Mouse (Mus musculus): ENCODE measurements at regions not wholly inside any gene's neighbourhood (a gene's known extent, or its start where the extent isn't known, plus 50 kb on each side); places are given as distances from the start of the nearest gene placed in this dataset.

DNA sequence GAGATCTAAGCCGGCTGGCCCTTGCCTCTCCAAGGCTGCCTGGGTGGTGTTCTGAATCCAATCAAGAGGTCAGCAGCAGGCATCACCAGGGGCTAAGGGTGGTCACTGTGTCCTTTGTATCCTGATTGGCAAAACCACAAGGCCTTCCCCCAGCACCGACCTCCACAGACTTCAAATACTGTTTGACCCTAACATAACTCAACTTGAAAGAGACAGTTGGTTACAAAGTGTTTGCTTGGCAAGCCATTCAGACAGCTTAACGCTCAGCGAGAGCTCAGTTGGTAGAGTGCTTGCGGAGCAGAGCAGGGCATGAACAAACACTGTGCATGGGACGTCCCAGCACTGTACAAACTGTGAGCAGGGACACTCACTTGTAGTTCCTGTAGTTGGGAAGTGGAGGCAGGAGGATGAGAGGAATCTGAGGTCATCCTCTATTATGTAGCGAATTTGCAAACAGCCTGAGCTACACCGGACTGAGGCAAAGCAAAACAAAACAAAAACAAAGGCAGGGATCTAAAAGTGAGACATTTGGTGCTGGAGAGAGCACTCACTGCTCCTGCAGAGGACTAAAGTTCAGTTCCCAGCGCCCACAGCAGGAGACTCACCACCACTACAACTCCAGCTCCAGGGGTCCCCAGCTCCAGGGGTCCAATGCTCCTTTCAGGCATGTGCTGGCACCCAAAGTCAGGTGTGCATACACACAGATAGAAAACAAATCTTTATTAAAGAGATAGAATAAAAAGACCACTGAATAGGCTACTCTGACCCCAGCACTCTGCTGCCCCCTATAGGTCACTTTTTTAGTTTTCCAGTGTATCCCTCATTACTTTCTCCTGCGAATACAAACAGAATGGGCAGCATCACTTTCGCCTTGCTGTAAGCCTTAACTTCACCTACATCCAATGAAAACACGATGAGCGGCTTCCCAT lies 273.5 kb downstream of the Prex1 start:
- DNase-seq (ENCODE audit: low read depth, low spot score), result no peak

DNA sequence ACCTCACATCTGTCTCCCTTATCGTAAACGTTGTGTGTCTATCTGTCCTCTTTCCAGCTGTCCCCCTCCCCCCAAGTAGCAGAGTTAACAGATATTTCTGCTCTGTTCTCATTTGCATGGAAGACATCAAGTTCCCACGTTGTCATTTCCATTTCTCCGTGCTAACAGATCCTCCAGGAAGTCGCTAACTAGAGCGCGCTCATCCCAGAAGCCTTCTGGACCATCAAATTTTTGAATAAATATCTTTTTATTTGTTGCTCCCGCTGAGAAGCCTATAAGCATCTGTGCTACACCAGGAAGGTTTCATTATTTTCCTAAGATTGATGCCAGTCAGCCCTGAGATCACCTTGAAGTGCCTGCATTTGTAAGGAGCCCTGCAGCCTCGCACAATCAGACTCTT lies 275.4 kb downstream of the Prex1 start:
- no peak for DNase-seq (ENCODE audit: low read depth, low spot score)

DNA sequence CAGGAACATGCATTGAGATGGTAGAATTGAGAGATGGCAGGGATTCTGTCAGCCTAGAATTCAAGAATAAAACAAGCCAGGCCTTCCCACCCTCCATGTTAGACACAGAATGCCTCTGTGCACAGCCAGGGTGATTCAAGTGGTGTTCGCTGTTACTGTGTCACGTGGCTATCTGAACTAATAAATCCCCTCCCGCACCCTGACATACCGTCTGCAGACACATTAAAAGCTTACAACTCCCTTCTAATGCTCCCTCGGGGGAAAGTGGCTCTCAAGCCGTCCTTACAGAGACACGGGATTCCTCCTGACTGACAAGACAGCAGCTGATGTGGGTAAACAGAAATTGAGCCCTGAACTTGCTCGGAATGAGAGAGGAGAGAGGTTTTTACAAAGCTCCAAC lies 279.1 kb downstream of the Prex1 start:
- DNase-seq (ENCODE audit: low read depth, low spot score), result no peak

DNA sequence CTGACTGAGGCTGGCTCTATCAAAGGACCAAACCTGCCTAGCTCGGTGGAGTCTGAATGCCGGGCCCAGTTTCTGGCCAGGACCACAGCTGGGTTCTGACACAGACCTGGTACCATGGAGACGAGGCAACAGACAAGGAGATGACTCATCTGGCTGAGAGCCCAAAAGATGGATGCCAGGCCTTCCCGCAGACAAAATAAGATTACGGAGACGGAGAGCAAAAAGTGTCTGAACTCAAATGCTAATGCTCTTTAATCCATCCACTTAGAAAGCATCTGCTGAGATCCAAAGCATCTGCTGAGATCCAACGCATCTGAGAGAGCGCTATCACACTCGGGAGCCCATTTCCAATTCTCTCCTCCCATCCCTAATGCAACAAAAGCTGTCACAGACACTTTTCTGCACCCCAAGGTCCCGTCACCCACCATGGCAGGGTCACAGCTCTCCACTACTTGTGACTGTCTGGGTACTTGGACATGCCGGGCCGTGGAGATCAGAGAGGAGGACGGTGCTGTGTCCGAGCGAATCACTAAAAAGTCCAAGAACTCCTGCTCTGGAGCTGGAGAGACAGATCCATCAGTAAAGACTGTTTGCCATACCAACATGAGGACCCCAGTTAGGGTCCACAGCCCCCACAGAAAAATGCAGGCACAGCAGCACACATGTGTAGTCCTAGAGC lies 278.3 kb upstream of the Sulf2 start:
- peak; percentile 59 for DNase-seq (ENCODE audit: low read depth, low spot score)

DNA sequence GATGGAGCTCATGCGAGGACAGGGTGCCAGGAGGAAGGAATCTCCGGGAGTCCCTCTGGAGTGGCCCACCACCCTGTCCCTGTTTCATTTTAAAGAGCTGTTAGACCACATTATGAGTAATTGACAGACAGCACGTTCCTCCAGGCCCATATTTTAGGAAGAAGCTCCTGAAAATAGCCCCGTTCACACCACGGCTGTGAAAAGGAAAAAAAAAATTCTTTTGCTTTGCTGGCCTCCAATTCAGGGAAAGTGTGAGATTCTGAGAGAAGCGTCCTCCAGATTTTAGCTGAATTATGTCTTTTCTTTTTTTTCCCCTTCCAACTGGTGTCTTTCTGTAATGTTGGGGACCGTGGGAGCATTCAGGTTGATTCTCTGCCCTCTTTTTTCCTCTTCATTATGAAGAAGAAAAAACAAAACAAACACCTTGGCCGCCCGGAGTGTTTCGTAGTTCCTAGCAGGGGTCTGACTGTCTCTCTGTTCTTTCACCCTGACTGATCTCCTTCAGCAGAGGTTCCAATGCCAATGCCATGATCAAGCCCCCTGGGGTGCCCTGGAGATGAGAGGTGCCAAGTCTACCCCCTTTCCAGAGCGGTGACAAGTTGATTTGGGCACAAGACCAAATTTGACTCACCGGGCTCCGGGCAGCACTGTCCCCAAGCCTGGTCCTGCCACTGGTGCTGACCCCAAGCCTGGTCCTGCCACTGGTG lies 277.6 kb upstream of the Sulf2 start:
- no peak for DNase-seq (ENCODE audit: low read depth, low spot score)

DNA sequence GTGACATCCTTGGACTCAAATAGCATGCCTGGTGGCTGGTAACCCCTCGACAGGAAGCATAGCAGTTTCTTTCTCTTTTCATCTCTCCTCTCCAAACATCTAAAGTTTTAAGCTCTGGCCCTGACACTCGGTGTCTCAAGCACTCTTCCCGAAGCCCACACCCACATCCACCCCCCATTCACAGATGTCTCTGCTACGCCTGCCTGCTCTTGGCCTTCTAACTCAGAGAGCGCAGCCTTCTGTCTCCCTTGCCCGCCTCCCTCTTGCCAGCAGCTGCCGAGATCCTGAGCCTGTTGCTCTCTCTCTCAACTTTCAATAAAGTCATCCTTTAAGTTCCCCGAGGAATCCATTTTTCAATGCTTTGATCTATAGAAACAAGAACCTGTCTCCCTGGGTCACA lies 277.1 kb upstream of the Sulf2 start:
- DNase-seq (ENCODE audit: low read depth, low spot score), result no peak

DNA sequence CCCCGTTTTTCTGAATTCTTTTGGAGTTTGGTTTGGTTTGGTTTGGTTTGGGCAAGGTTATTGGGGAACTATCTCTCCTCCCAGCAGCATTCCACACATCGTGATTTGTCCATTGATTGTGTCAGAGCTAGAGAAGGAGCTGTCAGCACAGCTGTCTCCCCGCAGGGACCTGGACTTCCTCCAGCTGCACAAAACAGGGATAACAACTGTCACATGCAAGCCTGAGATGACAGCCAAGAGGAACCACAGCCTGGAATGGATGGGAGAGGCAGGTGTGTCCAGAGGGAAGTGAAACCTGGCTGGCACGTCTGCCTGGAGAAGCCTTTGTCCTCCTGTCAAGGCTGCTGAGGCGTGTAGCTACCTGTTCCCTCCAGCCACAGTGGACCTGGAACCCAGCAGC lies 274.5 kb upstream of the Sulf2 start:
- DNase-seq (ENCODE audit: low read depth, low spot score), result no peak

DNA sequence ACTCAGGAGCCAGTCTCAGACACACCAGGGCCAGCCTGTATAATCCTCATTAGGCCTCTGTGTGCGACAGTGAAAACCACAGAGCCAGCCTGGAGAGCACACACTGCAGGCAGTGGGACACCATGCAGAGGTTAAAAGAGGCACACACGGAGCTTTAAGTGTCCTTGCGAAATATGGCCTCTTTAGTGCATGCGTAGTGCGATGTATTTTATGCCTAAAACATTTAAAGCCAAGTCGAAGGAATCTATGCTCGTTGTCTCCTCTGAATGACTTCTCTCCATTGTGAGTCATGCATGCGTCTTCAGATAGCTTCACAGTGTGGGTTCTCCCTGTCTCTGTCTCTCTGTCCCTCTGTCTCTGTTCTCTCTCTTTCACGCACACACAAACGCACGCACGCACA lies 274.0 kb upstream of the Sulf2 start:
- DNase-seq (ENCODE audit: low read depth, low spot score), result no peak

DNA sequence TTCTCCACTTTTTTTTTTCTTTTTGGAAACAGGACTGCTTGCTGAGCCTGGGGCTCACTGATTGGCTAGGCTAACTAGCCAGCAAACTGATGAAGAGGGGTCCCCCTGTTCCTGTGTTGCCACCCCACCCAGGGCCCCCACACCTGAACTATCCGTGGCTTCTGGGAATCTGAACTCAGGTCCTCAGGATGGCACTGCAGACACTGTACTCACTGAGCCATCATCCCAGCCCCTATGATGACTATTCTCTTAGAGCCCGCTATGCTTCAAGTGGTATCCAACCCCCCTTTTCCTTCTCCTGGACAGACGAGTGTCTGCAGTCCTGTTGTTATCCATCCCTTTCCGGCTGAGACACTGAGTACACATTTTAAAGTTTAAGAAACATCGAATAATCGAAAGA lies 271.9 kb upstream of the Sulf2 start:
- no peak for DNase-seq (ENCODE audit: low read depth, low spot score)

DNA sequence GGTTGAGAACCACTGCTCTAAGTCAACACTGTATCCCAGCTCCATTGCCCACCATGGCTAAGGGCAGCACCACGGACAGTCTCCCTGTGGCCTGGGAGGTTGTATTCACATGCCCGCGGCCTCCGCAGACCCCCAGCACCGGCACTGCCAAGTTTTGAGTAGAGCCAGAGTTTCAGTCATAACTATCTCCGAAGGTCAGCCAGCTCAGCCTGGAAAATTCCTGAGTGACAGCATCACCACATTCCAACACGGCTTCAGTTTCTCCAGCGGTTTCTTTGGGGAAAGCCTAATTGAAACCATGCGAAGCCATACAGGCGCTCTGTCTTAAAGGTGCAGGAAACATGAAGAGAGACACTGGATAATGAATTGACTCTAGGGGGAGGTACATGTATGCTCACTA lies 271.5 kb upstream of the Sulf2 start:
- no peak for DNase-seq (ENCODE audit: low read depth, low spot score)

DNA sequence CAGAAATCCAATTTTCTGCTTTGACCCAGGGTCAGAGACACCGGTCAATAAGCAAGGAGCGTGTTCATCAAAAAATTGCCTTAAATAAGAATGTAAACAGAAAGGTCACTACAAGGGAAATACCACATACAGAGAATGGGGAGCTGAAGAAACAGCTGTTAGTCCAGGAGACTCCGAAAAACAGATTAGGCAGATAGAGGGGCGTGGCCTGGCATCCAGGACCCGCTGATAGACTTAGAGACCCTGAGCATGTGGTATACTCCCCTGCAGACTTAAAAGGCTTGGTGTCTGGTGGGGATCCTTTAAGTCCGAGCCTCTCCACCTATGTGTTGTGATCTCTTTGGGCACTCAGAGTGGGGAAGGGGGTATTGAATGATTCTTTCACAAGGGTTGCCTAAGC lies 271.0 kb upstream of the Sulf2 start:
- DNase-seq (ENCODE audit: low read depth, low spot score), result no peak

DNA sequence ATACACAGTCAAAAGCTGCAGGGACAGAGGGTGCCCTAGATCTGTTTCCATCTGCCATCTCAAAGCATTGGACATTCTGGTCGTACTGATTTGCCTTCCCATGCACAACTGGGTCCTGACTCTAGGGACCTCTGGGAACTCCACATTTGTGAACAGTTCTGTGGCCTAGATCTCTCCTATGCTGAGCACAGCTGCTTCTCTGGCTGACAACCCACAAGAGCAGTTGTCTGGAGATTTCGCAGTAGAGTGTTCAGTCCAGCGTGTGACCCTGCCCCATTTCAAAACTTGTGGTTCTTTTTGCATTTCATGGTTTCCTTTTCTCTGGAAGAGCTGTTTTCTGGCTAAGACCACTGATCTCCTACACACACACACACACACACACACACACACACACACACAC lies 269.7 kb upstream of the Sulf2 start:
- no peak for DNase-seq (ENCODE audit: low read depth, low spot score)

DNA sequence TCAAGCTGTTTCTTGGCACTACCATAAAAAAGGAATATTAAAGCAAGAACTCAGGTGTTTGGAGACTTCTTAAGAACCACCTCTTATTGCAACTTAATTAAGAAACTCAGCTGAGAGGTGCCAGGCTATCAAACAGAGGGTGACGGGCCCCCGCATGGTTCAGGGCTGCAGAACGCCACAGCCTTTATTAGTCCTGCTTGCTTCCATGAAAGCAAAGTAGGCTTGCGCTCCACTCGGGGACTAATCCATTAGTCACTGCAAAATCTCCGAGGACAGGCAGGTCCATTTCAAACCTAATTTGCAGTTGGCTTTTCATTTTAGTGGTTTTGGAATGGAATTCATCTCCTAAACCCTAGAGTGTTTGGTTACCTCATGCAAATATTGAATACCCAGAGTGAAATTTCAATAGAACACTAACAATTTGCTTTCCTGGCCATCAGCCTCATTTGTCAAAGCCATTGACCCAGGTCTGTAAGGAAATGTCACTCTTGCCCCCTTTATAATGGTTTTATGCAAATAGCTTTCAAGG lies 267.7 kb upstream of the Sulf2 start:
- DNase-seq (ENCODE audit: low read depth, low spot score), result no peak

DNA sequence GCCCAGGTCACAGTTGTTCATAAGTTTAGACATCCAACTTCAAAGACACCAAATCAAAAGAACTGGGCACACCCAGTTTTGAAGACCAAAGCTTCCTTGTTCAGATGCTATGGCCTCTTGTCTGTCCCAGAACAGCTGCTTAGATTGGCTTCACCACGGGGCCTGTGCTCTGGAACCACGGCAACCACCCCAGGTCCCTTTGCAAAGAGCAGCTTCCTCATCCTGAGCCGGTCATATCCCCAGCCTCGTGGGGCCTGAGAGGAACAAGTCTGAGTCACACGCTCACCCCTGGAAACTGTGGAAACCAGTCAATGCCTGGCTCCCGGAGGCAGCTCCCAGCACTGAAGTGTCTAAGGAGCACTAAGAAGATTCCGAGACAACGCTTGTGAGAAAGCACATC lies 264.8 kb upstream of the Sulf2 start:
- no peak for DNase-seq (ENCODE audit: low read depth, low spot score)

DNA sequence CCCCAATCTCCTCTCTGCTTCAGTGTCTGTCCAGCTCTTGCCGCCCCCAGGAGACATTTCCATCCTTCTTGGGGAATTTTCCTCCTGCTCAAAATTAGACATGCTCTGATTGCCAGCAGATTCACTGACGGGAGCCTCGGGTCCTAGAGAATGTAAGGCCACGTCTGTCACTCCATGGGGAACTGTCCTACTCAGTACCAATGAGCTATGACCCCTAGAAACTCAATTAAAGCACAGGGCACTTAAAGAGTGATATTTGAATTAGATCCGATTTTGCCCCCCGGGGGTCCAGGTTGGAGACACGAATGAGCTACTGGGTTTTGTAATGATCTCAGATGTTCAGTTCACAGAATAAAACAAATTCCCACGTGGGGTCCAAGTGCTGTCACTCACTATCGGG lies 263.8 kb upstream of the Sulf2 start:
- DNase-seq (ENCODE audit: low read depth, low spot score), result no peak

DNA sequence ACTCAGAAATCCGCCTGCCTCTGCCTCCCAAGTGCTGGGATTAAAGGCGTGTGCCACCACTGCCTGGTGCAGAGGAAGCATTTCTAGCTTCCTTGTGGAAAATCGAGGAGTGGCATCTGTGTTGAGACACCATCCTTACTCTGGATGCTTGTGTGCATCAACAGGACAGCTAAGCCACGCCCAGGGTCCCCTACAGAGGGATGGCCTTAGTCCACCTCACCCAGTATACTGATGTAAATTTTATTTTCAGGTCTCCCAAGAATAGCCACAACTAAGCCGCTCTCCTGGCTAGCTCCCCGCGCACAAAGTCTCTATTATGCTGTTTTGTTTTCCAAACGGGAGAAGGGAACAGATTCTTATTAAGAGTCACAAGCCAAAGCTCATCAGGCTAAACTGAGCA lies 262.8 kb upstream of the Sulf2 start:
- no peak for DNase-seq (ENCODE audit: low read depth, low spot score)

DNA sequence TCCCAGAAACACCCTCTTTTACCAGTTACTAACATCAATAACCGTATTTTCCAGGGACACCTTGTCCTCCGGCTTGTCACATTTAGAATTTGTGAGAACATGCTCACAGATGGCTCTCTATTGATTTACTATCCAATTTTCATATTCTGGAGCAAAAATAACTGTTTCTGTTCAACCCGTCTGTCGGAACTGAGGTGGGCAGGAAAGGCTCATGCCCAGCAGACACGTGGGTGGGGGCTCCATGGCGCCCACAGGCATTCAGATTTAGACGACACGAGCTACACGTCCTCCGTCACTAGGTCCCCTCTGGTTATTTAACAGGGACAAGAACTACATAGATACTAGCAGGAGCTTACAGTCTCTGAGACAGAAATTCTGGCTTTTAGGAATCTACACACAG lies 262.2 kb upstream of the Sulf2 start:
- no peak for DNase-seq (ENCODE audit: low read depth, low spot score)

DNA sequence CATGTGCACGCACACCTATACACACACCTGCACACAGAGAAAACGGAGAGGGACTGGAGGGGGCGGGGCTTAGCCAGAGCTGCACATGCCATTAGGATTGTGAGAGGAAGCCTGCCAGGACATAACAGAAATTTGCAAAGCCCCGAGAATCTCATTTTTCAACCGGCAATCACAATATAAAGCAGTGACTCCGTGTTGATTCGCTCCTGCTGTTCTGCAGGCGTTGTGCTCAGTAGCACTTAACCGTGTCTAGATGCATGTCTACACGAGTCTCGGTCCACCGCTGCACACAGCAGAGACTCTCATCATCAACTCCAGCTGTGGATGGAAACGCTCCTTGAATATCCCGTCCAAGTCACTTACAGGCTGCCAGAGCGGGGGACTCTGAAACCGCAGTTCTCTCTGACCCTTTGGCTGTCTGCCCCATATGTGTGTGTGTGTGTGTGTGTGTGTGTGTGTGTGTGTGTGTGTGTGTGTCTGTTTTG lies 260.1 kb upstream of the Sulf2 start:
- no peak for DNase-seq (ENCODE audit: low read depth, low spot score)

DNA sequence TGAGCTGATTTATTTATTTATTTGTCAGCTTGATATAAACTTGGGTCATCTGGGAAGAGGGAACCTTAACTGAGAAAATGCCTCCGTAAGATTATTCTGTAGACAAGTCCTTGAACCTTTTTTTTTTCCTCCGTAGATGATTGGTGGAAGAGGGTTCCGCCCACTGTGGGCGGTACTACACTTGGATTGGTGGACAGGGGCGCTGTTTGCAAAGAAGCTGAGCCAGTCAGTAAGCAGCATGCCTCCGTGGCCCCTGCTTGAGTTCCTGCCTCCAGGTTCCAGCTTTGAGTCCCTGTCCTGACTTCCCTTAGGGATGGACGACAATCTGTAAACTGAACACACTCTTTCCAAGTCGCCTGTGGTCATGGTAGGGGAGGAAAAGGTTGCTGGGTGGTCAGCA lies 259.4 kb upstream of the Sulf2 start:
- no peak for DNase-seq (ENCODE audit: low read depth, low spot score)

DNA sequence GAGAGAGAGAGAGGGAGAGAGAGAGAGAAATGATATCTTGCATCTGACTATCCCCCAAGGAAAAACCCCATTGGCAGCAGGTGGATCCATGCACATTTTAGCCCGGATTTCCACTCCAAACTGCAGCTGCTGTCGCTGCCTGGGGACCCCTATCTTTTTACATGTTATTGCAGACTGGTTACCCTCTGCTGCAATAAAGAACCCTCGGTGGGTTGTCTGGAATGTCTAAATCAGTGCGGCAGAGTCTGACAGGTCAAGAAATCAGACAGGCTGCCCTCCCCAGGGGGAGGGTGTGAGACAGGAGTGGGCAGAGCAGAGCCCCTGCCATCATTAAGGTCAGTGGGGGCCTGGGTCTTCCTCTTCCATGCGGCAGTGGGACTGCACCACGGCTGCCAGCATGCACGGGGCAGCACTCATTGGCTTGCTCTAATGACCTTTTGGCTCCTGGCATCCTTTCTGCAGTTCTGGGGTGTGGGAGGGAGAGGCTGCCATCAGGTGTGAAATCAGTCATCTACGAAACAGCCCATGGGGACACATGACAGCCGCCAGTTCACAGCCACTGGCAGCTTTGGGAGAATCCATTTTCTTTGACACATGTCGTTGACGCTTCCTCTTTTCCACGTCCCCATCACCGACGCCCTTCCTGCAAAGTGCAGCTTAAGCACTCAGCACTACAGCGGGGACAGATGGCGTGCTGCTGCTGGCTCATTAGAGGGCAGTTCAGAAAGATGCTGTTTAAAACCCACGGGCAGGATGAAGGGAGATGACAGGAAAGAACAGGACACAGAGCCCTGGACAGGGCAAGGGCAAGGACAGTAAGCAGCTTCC lies 256.8 kb upstream of the Sulf2 start:
- no peak for DNase-seq (ENCODE audit: low read depth, low spot score)

DNA sequence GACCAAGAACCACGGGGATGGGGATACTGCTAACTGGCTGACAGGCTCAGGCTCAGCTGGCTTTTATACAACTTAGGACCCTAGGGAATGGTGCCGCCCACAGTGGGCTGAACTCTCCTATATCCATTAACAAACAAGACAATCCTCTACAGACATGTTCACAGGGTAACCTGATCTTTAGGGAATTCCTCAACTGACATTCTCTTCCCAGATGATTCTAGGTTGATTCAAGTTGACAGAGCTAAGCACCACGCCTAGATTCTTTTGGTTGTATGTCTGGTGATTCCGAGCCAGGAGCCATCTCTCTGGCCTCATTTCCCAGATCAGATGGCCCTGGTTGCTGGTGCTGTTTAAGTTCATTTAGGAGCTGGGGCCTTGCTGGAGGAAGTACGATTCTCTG lies 253.9 kb upstream of the Sulf2 start:
- DNase-seq (ENCODE audit: low read depth, low spot score), result no peak
